Mouse (Mus musculus) ES-E14 (cell line): ENCODE measurements at regions not wholly inside any gene's neighbourhood (a gene's known extent, or its start where the extent isn't known, plus 50 kb on each side); places are given as distances from the start of the nearest gene placed in this dataset.

Experiments used
- DNase-seq: peaks from one replicate; pipeline ENCODE4 v3.0.0-alpha.2; 2013; ENCODE audit warnings: low read depth, low spot score
- H3K27ac ChIP-seq: 2 replicates; pipeline ENCODE4 v1.5.1; 2012; ENCODE audit warnings: low read depth, mild to moderate bottlenecking, low read length, moderate library complexity, mixed read lengths; ENCODE audit not compliant: poor library complexity, insufficient read depth, severe bottlenecking
- H3K36me3 ChIP-seq: 2 replicates; pipeline ENCODE4 v1.6.1; 2012; ENCODE audit warnings: mild to moderate bottlenecking, low read length, moderate library complexity, mixed read lengths; ENCODE audit not compliant: control insufficient read depth, poor library complexity, insufficient read depth, severe bottlenecking
- H3K4me1 ChIP-seq, 2 experiments: fragments of 150-350 bp in 1 of 2; sonication (generic) in 1 of 2; 2 replicates each; pipeline ENCODE4 v1.6.1; 2012; ENCODE audit warnings: low read length in 2 of 2, mild to moderate bottlenecking in 1 of 2, mixed read lengths in 1 of 2; ENCODE audit not compliant: control insufficient read depth in 2 of 2, insufficient read depth in 2 of 2, poor library complexity in 1 of 2
- H3K4me3 ChIP-seq, 2 experiments: fragments of 150-350 bp in 1 of 2; sonication (generic) in 1 of 2; 2 replicates each; pipeline ENCODE4 v1.5.1; 2012; ENCODE audit warnings: low read length in 2 of 2, low read depth in 1 of 2, mild to moderate bottlenecking in 1 of 2, mixed read lengths in 1 of 2; ENCODE audit not compliant: insufficient read depth in 1 of 2, poor library complexity in 1 of 2, severe bottlenecking in 1 of 2
- H3K9ac ChIP-seq: 2 replicates; pipeline ENCODE4 v1.6.1; 2012; ENCODE audit warnings: low read depth, mild to moderate bottlenecking, low read length, mixed read lengths; ENCODE audit not compliant: poor library complexity, insufficient read depth, severe bottlenecking
- H3K9me3 ChIP-seq: fragments of 150-350 bp; sonication (generic); 2 replicates; pipeline ENCODE4 v1.6.1; 2012; ENCODE audit warnings: low read depth, mild to moderate bottlenecking, low read length; ENCODE audit not compliant: control insufficient read depth, insufficient read depth
- CHD2 ChIP-seq: IDR thresholded peaks from 2 replicates; pipeline ENCODE4 v1.6.1; 2014; ENCODE audit warnings: mild to moderate bottlenecking, low read depth, low read length, inconsistent platforms
- HCFC1 ChIP-seq: IDR thresholded peaks from 2 replicates; pipeline ENCODE4 v1.6.1; 2012; ENCODE audit warnings: low read length, inconsistent platforms, borderline replicate concordance; ENCODE audit not compliant: insufficient read depth
- MAFK ChIP-seq: IDR thresholded peaks from 2 replicates; pipeline ENCODE4 v1.6.1; 2014; ENCODE audit warnings: mild to moderate bottlenecking, low read depth, low read length, inconsistent platforms; ENCODE audit not compliant: insufficient read depth
- ZC3H11A ChIP-seq: IDR thresholded peaks from 2 replicates; pipeline ENCODE4 v1.6.1; 2012; ENCODE audit warnings: low read depth, mild to moderate bottlenecking, inconsistent platforms, low read length, borderline replicate concordance
- ZNF384 ChIP-seq: IDR thresholded peaks from 2 replicates; pipeline ENCODE4 v1.6.1; 2012; ENCODE audit warnings: low read depth, low read length, inconsistent platforms
- in situ Hi-C, 2 experiments: fragments of 600-800 bp; cut with MboI; formaldehyde crosslinking; loops; one replicate each; pipeline ENCODE4 v1.15.1; 2025; ENCODE audit warnings: low sequenced_read_pairs in 2 of 2, inconsistent platforms in 1 of 2; ENCODE audit not compliant: unreplicated experiment in 2 of 2

GRCm38 (mm10) chr4:131531003-131531402 lies 307.1 kb downstream of the Ptpru start:
- Histone ChIP-seq H3K9ac (no peak overlapping the region), H3K9me3 (no peaks in the 10 kb centered on the region), H3K4me3 (no peak overlapping the region), H3K27ac (no peak overlapping the region), H3K36me3 (no peaks in the 10 kb centered on the region), H3K4me1 (no peaks in the 10 kb centered on the region)
- no peak for DNase-seq
- TF ChIP-seq MAFK (no peak), HCFC1 (no peak), ZC3H11A (no peak), ZNF384 (no peak), CHD2 (no peak)
- in situ Hi-C loops: no loop called here

DNA sequence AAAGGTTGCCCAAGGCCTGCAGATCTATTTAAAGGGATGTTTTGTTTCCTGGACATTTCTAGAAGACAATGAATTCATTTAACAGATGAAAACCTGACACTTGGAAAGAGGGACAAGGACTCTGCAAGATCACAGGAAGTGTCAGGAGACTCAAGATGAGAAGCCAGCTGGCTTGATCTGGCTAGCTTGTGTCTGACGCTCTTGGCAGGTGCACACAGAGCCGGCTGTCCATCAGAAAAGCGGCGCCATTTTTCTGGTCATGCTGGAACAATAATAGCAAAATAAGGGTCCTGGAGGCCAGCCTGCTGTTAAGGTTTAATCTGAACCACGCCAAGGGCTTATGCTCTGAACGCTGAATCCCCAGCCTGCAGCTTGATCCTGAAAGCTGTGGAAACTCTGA lies 303.3 kb downstream of the Ptpru start:
- no peak overlapping the region for H3K4me3 ChIP-seq
- TF ChIP-seq ZNF384: no peak
- no peaks in the 10 kb centered on the region for H3K9me3 ChIP-seq
- H3K4me1 ChIP-seq: no peaks in the 10 kb centered on the region
- DNase-seq: no peak
- H3K27ac ChIP-seq: no peak overlapping the region
- in situ Hi-C loops: no loop called here
- no peak overlapping the region for H3K9ac ChIP-seq
- H3K36me3 ChIP-seq: no peaks in the 10 kb centered on the region

GRCm38 (mm10) chr4:131538237-131538636 lies 299.9 kb downstream of the Ptpru start:
- Histone ChIP-seq H3K9ac (no peak overlapping the region), H3K4me3 (no peak overlapping the region), H3K27ac (no peak overlapping the region), H3K4me1 (no peaks in the 10 kb centered on the region), H3K9me3 (no peaks in the 10 kb centered on the region), H3K36me3 (no peaks in the 10 kb centered on the region)
- DNase-seq: no peak
- in situ Hi-C loops: no loop called here
- no peak for TF ChIP-seq CHD2
- TF ChIP-seq MAFK: no peak
- no peak for TF ChIP-seq ZC3H11A
- TF ChIP-seq ZNF384: no peak
- TF ChIP-seq HCFC1: no peak

- TF ChIP-seq HCFC1 (no peak), CHD2 (no peak), MAFK (no peak), ZNF384 (no peak), ZC3H11A (no peak)
- Histone ChIP-seq H3K4me1 (no peaks in the 10 kb centered on the region), H3K36me3 (no peaks in the 10 kb centered on the region), H3K27ac (no peak overlapping the region), H3K9ac (no peak overlapping the region), H3K9me3 (no peaks in the 10 kb centered on the region), H3K4me3 (no peak overlapping the region)
- DNase-seq: no peak
- in situ Hi-C loops: no loop called here
These were observed 291.5 kb downstream of the Ptpru start for GRCm38 (mm10) chr4:131546422-131547200.

- Histone ChIP-seq H3K4me1 (no peaks in the 10 kb centered on the region), H3K4me3 (no peak overlapping the region), H3K27ac (no peak overlapping the region), H3K36me3 (no peaks in the 10 kb centered on the region), H3K9me3 (no peaks in the 10 kb centered on the region), H3K9ac (no peak overlapping the region)
- no peak for TF ChIP-seq ZNF384
- TF ChIP-seq MAFK: no peak
- no peak for TF ChIP-seq HCFC1
- TF ChIP-seq CHD2: no peak
- TF ChIP-seq ZC3H11A: no peak
- no peak for DNase-seq
- in situ Hi-C loops: no loop called here
These were observed 288.5 kb downstream of the Ptpru start for GRCm38 (mm10) chr4:131549581-131549980.
